Mouse (Mus musculus): ENCODE data around the gene Plk3. TPM values are rescaled to one million over a fixed set of nuclear protein-coding genes. Genes with fewer than 3 reads are reported as not detected.
A peak's percentile ranks its signal among the peaks of the same experiment; 100 is the strongest.
"Not testable (repeated sequence)": the region's sequence is repeated elsewhere in the genome, so short reads cannot be mapped to it uniquely, and the experiment has no call there.

The Plk3 gene
- 0.19 and 0.21 TPM in 2 replicates for polyA plus RNA-seq (2012)

DNA sequence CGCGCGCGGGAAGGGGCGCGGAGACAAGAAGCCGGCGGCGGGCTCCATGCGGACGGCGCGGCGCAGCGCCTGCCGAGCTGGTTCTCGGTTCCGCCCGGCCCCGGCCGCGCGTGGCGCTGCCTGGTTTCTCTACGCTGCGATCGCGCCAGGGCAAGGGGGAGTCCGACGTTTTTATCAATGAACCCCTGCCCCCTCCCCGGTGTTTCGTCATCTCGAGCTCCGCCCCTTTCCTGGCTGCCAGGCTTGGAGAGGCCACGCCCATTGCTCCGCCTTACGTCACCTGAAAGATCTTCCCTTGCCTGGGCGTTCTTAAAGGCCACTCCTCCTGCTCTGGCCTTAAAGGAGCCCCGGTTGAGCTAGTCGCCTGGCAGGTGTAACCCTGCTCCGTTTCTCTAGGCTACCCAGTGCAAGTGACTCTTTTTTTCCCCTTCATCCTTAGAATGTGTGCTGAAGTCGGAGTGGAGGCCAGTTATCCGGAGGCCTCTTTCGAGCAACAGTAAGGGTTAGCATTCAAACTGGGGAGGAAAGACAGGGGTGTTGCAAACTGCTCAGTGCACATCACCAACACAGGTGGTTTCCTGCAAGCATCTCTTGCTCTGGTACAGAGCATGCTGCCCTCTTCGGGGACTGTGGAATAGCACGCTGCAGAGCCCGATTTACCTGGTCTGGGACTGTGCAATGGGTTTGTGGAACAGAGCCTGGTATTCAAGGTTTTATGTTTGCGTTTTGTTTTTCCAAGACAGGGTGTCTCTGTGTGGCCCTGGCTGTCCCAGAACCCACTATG, at the start of gene Plk3:
Gene Plk3, minus strand, starts transcription at position 147 of the 784 bp plus-strand sequence.
- H3K4me3 ChIP-seq (replicated peaks) = peak within 1 kb of the TSS; percentile 82
- H3K9me3 ChIP-seq (ENCODE audit: control insufficient read depth, low read length) = peaks cover 4% of the 10 kb centered on the region; the same call in 1 of the 2 replicates
- H3K4me1 ChIP-seq (ENCODE audit: control insufficient read depth) = peaks cover 54% of the 10 kb centered on the region
- H3K27me3 ChIP-seq (ENCODE audit: control insufficient read depth) = peaks cover 30% of the 10 kb centered on the region
- TF ChIP-seq TAL1 (IDR thresholded peaks at IDR 0.05; ENCODE audit: low read length) (no peak), GATA1 (IDR thresholded peaks at IDR 0.05; ENCODE audit: low read length) (no peak)
- H3K36me3 ChIP-seq (ENCODE audit: control insufficient read depth) = peaks cover 16% of the 10 kb centered on the region

DNA sequence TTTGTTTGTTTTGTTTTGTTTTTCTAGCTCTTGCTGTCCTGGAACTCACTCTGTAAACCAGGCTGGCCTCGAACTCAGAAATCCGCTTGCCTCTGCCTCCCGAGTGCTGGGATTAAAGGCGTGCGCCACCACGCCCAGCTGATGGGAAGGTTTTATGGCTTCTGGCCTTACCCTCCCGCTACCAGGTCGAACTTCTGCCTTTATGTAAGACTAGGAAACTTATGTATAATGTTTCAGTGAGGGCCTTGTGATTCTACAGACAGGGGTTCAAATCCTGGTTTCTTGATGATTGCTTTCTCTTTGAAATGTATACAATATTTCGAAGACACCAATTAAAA, 49.0 kb upstream of the Plk3 start:
- H3K36me3 ChIP-seq (ENCODE audit: control insufficient read depth) = peaks cover 32% of the 10 kb centered on the region
- H3K4me1 ChIP-seq (ENCODE audit: control insufficient read depth) = peaks cover 29% of the 10 kb centered on the region
- not testable (repeated sequence) for H3K9me3 ChIP-seq (ENCODE audit: control insufficient read depth, low read length); H3K27me3 ChIP-seq (ENCODE audit: control insufficient read depth)
- H3K4me3 ChIP-seq (replicated peaks) = peak overlapping the region; percentile 64

GRCm38 (mm10) chr4:117181863-117182758, 48.3 kb upstream of the Plk3 start, which contains the start of gene Kif2c:
Gene Kif2c (minus strand): TSS chr4:117182639.
- TF ChIP-seq GATA1 (IDR thresholded peaks at IDR 0.05; ENCODE audit: low read length) (peak; percentile 47), TAL1 (IDR thresholded peaks at IDR 0.05; ENCODE audit: low read length) (no peak)
- peaks cover 38% of the 10 kb centered on the region for H3K36me3 ChIP-seq (ENCODE audit: control insufficient read depth)
- peak within 1 kb of the TSS; percentile 64 for H3K4me3 ChIP-seq (replicated peaks)
- H3K4me1 ChIP-seq (ENCODE audit: control insufficient read depth) = peaks cover 29% of the 10 kb centered on the region
- no peaks in the 10 kb centered on the region for H3K9me3 ChIP-seq (ENCODE audit: control insufficient read depth, low read length)
- peaks cover 5% of the 10 kb centered on the region for H3K27me3 ChIP-seq (ENCODE audit: control insufficient read depth)

- Histone ChIP-seq H3K36me3 (ENCODE audit: control insufficient read depth) (peaks cover 100% of the 10 kb centered on the region), H3K4me3 (replicated peaks) (no peak overlapping the region), H3K9me3 (ENCODE audit: control insufficient read depth, low read length) (no peaks in the 10 kb centered on the region), H3K4me1 (ENCODE audit: control insufficient read depth) (no peaks in the 10 kb centered on the region; the same call in 1 of the 2 replicates), H3K27me3 (ENCODE audit: control insufficient read depth) (no peaks in the 10 kb centered on the region)
- TF ChIP-seq TAL1 (IDR thresholded peaks at IDR 0.05; ENCODE audit: low read length) (no peak), GATA1 (IDR thresholded peaks at IDR 0.05; ENCODE audit: low read length) (no peak)
Observed at GRCm38 (mm10) chr4:117169936-117170335, 36.2 kb upstream of the Plk3 start.

DNA sequence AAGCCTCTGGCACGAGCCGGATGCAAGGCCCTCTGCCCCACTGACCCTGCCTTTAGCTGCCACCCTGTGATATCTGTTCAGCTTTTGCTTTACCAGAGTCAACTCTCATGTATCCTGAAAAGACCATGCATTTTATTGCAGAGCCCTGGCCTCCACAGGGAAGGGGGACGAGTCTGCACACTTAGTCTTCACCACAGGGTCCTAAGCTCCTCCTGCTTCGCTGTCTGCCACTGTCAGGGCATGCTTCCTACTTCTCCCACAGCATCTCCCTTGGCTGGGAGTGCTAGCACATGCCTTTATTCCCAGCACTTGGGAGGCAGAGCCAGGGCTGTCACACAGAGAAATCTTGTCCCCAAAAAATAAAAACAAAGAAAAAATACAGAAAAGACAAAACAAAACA, 27.4 kb upstream of the Plk3 start:
- Histone ChIP-seq H3K4me1 (ENCODE audit: control insufficient read depth) (peaks cover 5% of the 10 kb centered on the region), H3K9me3 (ENCODE audit: control insufficient read depth, low read length) (no peaks in the 10 kb centered on the region), H3K4me3 (replicated peaks) (no peak overlapping the region), H3K27me3 (ENCODE audit: control insufficient read depth) (no peaks in the 10 kb centered on the region), H3K36me3 (ENCODE audit: control insufficient read depth) (peaks cover 78% of the 10 kb centered on the region)
- TF ChIP-seq TAL1 (IDR thresholded peaks at IDR 0.05; ENCODE audit: low read length) = no peak
- TF ChIP-seq GATA1 (IDR thresholded peaks at IDR 0.05; ENCODE audit: low read length) = no peak

DNA sequence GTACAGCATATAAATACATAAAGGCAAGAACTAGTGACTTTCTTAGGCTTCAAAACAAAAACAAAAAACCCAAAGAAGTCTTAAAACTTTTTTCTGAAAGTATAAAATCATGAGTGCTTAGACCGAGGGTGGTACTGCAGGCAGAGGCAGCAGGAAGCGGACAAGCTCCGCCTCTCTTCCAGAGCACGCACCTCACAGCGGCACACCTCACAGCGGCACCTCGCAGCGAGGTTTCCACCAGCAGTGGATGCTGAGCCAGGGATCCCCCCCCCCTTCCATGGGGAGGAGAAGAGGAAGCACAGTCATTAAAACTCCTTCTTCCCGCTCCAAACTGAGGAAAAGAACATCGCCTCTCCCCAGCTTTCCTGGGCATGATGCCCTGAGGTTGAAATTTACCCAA, 25.9 kb upstream of the Plk3 start:
- H3K4me3 ChIP-seq (replicated peaks) = no peak overlapping the region
- H3K27me3 ChIP-seq (ENCODE audit: control insufficient read depth) = no peaks in the 10 kb centered on the region
- no peak for TF ChIP-seq TAL1 (IDR thresholded peaks at IDR 0.05; ENCODE audit: low read length)
- no peak for TF ChIP-seq GATA1 (IDR thresholded peaks at IDR 0.05; ENCODE audit: low read length)
- peaks cover 13% of the 10 kb centered on the region for H3K4me1 ChIP-seq (ENCODE audit: control insufficient read depth)
- H3K36me3 ChIP-seq (ENCODE audit: control insufficient read depth) = peaks cover 72% of the 10 kb centered on the region
- H3K9me3 ChIP-seq (ENCODE audit: control insufficient read depth, low read length) = no peaks in the 10 kb centered on the region

GRCm38 (mm10) chr4:117156372-117156771, 22.6 kb upstream of the Plk3 start:
- Histone ChIP-seq H3K9me3 (ENCODE audit: control insufficient read depth, low read length) (no peaks in the 10 kb centered on the region), H3K27me3 (ENCODE audit: control insufficient read depth) (no peaks in the 10 kb centered on the region), H3K4me1 (ENCODE audit: control insufficient read depth) (peaks cover 36% of the 10 kb centered on the region), H3K36me3 (ENCODE audit: control insufficient read depth) (peaks cover 71% of the 10 kb centered on the region), H3K4me3 (replicated peaks) (peak overlapping the region; percentile 94)
- TF ChIP-seq GATA1 (IDR thresholded peaks at IDR 0.05; ENCODE audit: low read length) = no peak
- no peak for TF ChIP-seq TAL1 (IDR thresholded peaks at IDR 0.05; ENCODE audit: low read length)

DNA sequence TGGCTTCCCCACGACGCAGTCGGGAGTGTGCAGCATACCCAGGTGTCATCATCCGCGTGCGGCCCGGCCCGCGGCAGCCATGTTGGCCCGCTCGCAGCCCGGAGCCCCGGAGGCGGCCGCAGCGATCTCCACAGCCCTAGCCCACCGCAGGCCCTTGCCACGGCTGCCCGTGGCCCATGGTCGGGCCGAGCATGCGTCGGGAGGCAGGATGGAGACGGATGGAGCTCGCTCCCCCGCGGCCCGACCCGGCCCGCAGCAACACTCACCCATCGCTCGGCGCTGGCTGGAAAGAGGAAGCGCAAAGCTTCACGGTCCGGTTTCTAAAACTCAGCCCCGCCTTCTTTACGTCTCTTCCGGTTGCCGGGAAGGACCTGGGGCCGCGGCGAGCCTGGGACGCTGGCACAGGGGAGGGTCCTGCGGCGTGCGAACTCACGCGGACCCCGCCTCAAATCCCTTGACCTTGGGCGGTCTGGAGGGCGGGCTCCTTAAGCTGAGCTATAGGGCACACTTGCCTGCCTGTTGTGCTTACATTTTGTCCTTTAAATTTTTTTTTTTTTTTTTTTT, 22.1 kb upstream of the Plk3 start, which contains the start of gene Rps8:
Gene Rps8, minus strand, starts transcription at position 452 of the 564 bp plus-strand sequence.
- TF ChIP-seq GATA1 (IDR thresholded peaks at IDR 0.05; ENCODE audit: low read length) (no peak), TAL1 (IDR thresholded peaks at IDR 0.05; ENCODE audit: low read length) (no peak)
- Histone ChIP-seq H3K9me3 (ENCODE audit: control insufficient read depth, low read length) (no peaks in the 10 kb centered on the region), H3K27me3 (ENCODE audit: control insufficient read depth) (no peaks in the 10 kb centered on the region), H3K4me1 (ENCODE audit: control insufficient read depth) (peaks cover 38% of the 10 kb centered on the region), H3K36me3 (ENCODE audit: control insufficient read depth) (peaks cover 71% of the 10 kb centered on the region), H3K4me3 (replicated peaks) (peak within 1 kb of the TSS; percentile 94)

Measured in erythroblast, embryonic 14.5 days (primary cell).